Mouse (Mus musculus): ENCODE measurements around the gene Slc25a22. TPM values are rescaled to one million over a fixed set of nuclear protein-coding genes. Genes with fewer than 3 reads are reported as not detected.
A peak's percentile ranks its signal among the peaks of the same experiment; 100 is the strongest.

Gene Slc25a22
- polyA plus RNA-seq, 1 experiment from 2014 or later, result 71.3 TPM

DNA sequence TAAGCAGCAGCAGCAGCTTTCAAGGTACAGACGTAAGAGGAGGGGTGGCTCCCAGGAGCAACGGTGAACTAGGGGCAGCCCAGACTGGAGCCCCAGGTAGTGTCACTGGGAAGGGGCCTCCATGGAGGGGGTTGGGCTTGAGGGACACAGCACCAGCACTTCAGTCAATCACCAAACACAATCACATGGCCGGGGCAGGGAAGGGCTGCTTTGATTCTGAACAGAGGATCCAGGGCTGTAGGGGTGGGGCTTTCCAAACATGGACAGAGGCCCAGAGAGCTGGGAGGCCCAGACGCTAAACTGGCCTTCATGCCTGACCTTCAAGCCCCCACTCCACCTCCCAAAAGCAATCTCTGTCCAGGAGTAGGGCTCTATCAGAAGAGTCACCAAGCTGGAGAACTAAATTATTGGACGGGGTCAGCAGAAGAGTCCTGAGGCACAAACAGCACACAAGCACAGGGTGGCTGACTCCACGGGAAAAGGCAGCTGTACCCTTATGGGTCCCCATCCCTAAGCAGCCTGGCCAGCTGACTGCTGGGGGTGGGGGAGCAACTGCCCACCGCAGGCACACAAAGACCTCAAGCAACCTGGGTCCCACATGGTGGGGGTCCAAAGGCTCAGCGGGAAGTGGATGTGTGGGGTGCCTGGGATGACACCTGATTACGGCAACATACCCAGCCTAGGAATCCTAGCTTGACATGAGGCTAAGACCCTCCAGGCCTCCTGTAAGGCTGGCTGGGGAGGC is 7.7 kb downstream of the Slc25a22 start:
- ATAC-seq, result peak; percentile 19
- H3K9ac ChIP-seq (replicated peaks), result peak overlapping the region; percentile 83
- H3K27me3 ChIP-seq, result no peaks in the 10 kb centered on the region
- peak overlapping the region; percentile 83 for H3K4me2 ChIP-seq (replicated peaks)
- H3K27ac ChIP-seq, result peak overlapping the region; percentile 74; the same call in 1 of the 2 replicates
- no peaks in the 10 kb centered on the region for H3K9me3 ChIP-seq
- WGBS, result 57% methylated on average over 9 of the region's 9 CpGs
- H3K4me1 ChIP-seq (replicated peaks), result peaks cover 52% of the 10 kb centered on the region
- H3K4me3 ChIP-seq (replicated peaks), result peak overlapping the region; percentile 57
- H3K36me3 ChIP-seq, result peaks cover 54% of the 10 kb centered on the region

- peak; percentile 79 for ATAC-seq
These were observed 8.4 kb downstream of the Slc25a22 start, which contains the start of gene Cend1 for GRCm38 (mm10) chr7:141429310-141429709. Gene Cend1 (minus strand): TSS chr7:141429491.

GRCm38 (mm10) chr7:141428701-141429100 is 9.0 kb downstream of the Slc25a22 start:
- Histone ChIP-seq H3K9me3 (no peaks in the 10 kb centered on the region), H3K36me3 (peaks cover 54% of the 10 kb centered on the region), H3K4me1 (replicated peaks) (peaks cover 39% of the 10 kb centered on the region), H3K4me2 (replicated peaks) (peak overlapping the region; percentile 83), H3K27me3 (no peaks in the 10 kb centered on the region), H3K27ac (peak overlapping the region; percentile 74), H3K4me3 (replicated peaks) (peak overlapping the region; percentile 57), H3K9ac (replicated peaks) (peak overlapping the region; percentile 83)
- ATAC-seq, result no peak
- 53% methylated on average over 5 of the region's 5 CpGs for WGBS

More at GRCm38 (mm10) chr7:141429310-141429709, 8.4 kb downstream of the Slc25a22 start, which contains the start of gene Cend1:
- H3K27me3 ChIP-seq, result no peaks in the 10 kb centered on the region
- H3K4me2 ChIP-seq (replicated peaks), result peak within 1 kb of the TSS; percentile 83
- peaks cover 54% of the 10 kb centered on the region for H3K36me3 ChIP-seq
- H3K4me1 ChIP-seq (replicated peaks), result peaks cover 45% of the 10 kb centered on the region
- WGBS, result 1% methylated on average over 19 of the region's 19 CpGs
- peak within 1 kb of the TSS; percentile 83 for H3K9ac ChIP-seq (replicated peaks)
- peak within 1 kb of the TSS; percentile 57 for H3K4me3 ChIP-seq (replicated peaks)
- peak within 1 kb of the TSS; percentile 74 for H3K27ac ChIP-seq
- H3K9me3 ChIP-seq, result no peaks in the 10 kb centered on the region

- peaks cover 23% of the 10 kb centered on the region for H3K4me1 ChIP-seq (replicated peaks)
- 87% methylated on average over 12 of the region's 12 CpGs for WGBS
- ATAC-seq, result no peak
These were observed 10.6 kb downstream of the Slc25a22 start for GRCm38 (mm10) chr7:141426948-141427730.

GRCm38 (mm10) chr7:141423811-141424210 is 13.9 kb downstream of the Slc25a22 start:
- H3K4me2 ChIP-seq (replicated peaks), result no peak overlapping the region
- H3K27me3 ChIP-seq, result 0 out of 2 replicates have a peak, but pooled peaks cover 2% of the 10 kb centered on the region
- H3K36me3 ChIP-seq, result peaks cover 17% of the 10 kb centered on the region; the same call in 1 of the 2 replicates
- ATAC-seq, result no peak
- H3K27ac ChIP-seq, result no peak overlapping the region
- peaks cover 7% of the 10 kb centered on the region for H3K4me1 ChIP-seq (replicated peaks)
- no peak overlapping the region for H3K4me3 ChIP-seq (replicated peaks)
- H3K9me3 ChIP-seq, result no peaks in the 10 kb centered on the region
- 74% methylated on average over 4 of the region's 4 CpGs for WGBS
- no peak overlapping the region for H3K9ac ChIP-seq (replicated peaks)

More at GRCm38 (mm10) chr7:141426948-141427730, 10.6 kb downstream of the Slc25a22 start:
- Histone ChIP-seq H3K27me3 (no peaks in the 10 kb centered on the region), H3K36me3 (peaks cover 38% of the 10 kb centered on the region), H3K4me2 (replicated peaks) (no peak overlapping the region), H3K9ac (replicated peaks) (no peak overlapping the region), H3K27ac (no peak overlapping the region), H3K9me3 (no peaks in the 10 kb centered on the region), H3K4me3 (replicated peaks) (no peak overlapping the region)

GRCm38 (mm10) chr7:141420030-141420702 is 17.5 kb downstream of the Slc25a22 start:
- WGBS, result 83% methylated on average over 9 of the region's 9 CpGs
- ATAC-seq, result no peak
- Histone ChIP-seq H3K4me3 (replicated peaks) (no peak overlapping the region), H3K27ac (no peak overlapping the region), H3K9me3 (no peaks in the 10 kb centered on the region), H3K4me2 (replicated peaks) (no peak overlapping the region), H3K27me3 (0 out of 2 replicates have a peak, but pooled peaks cover 2% of the 10 kb centered on the region), H3K9ac (replicated peaks) (no peak overlapping the region), H3K36me3 (no peaks in the 10 kb centered on the region), H3K4me1 (replicated peaks) (no peaks in the 10 kb centered on the region)

GRCm38 (mm10) chr7:141418970-141419369 is 18.7 kb downstream of the Slc25a22 start:
- no peaks in the 10 kb centered on the region for H3K9me3 ChIP-seq
- H3K27ac ChIP-seq, result no peak overlapping the region
- H3K36me3 ChIP-seq, result no peaks in the 10 kb centered on the region
- H3K9ac ChIP-seq (replicated peaks), result no peak overlapping the region
- H3K4me2 ChIP-seq (replicated peaks), result no peak overlapping the region
- H3K4me3 ChIP-seq (replicated peaks), result no peak overlapping the region
- peaks cover 5% of the 10 kb centered on the region; the same call in 1 of the 2 replicates for H3K4me1 ChIP-seq (replicated peaks)
- 78% methylated on average over 7 of the region's 7 CpGs for WGBS
- no peak for ATAC-seq
- 0 out of 2 replicates have a peak, but pooled peaks cover 2% of the 10 kb centered on the region for H3K27me3 ChIP-seq

DNA sequence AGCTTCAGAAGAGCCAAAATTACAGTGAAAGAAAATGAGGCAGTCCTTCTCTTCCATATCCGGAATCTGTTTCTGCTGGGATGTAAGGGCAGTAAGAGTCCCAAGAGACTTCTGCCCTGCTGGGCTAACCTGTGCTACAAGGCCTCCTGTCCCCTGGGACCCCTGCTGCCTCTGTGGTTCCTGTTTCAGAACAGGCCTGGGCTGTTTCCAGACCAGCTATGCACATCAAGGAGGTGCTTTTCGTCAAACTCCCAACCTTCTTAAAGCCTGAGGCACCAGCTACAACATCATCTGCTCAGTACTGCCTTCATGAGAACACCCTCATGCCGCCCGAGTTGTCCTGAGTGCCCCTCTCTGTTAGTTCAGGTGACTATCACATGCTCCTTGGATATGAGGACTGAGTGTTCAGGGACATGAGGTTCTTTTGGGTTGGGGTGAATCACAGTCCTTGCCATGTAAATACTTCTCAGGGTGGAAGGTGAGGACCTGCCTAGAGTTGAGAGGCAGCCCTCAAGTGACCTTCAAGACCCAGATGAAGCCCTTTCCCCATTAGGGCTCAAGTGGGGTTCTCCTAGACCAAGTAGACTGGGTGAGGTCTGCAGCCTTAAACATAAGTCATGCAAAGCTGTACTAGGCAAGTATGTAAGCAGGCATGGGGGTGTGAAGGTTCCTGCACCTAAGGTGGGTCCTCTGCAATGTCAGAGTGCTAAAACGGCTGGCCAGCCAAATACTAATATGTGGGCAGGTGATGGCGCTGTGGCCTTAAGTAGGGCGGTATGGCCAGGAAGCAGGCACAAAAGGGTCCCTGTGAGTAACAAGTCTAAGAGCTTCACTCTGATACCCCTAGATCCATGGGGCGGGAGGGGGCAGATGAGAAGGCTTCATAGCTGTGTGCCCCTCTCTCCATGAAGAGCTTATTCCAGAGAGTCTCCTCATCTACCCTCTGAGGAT is 19.7 kb downstream of the Slc25a22 start:
- H3K4me1 ChIP-seq (replicated peaks), result peaks cover 10% of the 10 kb centered on the region
- ATAC-seq, result no peak
- H3K4me2 ChIP-seq (replicated peaks), result no peak overlapping the region
- no peak overlapping the region for H3K4me3 ChIP-seq (replicated peaks)
- no peak overlapping the region for H3K27ac ChIP-seq
- whole genome bisulfite sequencing, result 77% methylated on average over 8 of the region's 8 CpGs
- no peaks in the 10 kb centered on the region for H3K36me3 ChIP-seq
- no peak overlapping the region for H3K9ac ChIP-seq (replicated peaks)
- no peaks in the 10 kb centered on the region for H3K9me3 ChIP-seq
- H3K27me3 ChIP-seq, result 0 out of 2 replicates have a peak, but pooled peaks cover 2% of the 10 kb centered on the region

DNA sequence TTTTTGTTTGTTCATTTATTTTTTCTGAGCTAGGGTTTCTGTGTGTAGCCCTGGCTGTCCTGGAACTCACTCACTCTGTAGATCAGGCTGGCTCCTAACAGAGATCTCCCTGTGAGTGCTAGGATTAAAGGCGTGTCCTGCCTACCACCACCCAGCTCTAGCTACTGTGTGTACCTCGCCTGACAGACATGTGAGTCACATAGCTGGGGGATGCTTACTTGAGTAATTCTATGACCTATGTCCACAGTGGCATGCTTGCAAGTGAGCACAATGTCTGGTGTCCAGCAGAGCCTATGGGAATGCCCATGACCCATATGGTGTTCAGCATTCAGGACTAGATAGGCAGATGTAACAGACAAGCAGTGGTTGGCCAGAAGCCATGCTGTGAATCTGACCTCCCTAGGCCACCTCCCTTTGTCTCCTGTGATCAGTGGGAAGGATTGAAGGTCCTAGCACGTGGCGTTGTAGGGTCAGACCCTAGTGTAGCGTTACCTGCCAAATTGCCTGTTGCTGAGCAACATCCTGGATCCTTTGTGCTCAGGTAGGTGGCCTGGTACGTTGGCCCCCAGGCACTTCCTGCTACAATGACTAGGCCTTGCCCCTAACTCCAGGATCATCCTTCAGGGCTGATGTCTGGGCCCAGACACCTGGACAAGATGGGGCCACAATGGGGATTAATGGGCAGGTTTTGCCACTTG is 21.4 kb downstream of the Slc25a22 start:
- Histone ChIP-seq H3K27ac (no peak overlapping the region), H3K4me2 (replicated peaks) (no peak overlapping the region), H3K9ac (replicated peaks) (no peak overlapping the region), H3K27me3 (0 out of 2 replicates have a peak, but pooled peaks cover 2% of the 10 kb centered on the region), H3K4me3 (replicated peaks) (no peak overlapping the region), H3K9me3 (no peaks in the 10 kb centered on the region), H3K36me3 (no peaks in the 10 kb centered on the region), H3K4me1 (replicated peaks) (peaks cover 23% of the 10 kb centered on the region)
- ATAC-seq, result no peak
- WGBS, result 80% methylated on average over 6 of the region's 6 CpGs

DNA sequence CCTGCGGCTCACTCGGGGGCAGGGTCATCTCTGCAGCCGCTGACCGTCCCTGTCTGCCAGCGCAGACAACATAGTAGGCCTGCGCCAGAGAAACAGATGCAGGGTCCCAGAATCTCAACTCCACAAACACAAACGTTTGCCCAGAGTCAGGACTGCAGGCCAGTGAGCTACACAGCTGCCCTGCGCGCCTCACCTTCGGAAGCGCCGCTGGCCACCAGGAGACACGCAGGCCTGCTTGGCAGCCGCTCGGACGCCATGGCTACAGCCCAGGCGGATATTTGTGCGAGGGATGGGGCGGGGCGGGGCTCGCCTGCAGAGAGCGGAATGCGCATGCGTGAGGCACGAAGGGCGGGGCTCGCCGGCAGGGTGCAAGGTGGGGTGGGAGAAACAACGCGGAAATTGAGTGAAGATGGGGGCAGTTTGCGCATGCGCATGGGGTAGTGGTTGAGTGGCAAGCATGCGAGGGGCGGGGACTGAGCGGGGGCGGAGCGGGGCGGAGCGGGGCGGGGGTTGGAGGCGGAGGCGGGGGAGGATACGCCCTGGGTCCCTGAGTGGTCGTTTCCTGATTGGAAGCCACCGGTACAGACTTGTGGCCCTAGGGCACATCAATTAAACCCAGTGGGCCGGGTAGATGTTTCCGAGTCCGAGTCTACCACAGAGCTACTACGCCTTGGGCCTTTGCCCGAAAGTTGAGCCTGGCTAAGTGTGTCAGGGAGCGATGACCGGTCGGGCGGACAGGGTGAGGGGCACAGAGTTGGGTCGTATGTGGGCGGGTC is 23.7 kb downstream of the Slc25a22 start, which contains the start of gene Gatd1:
Gene Gatd1, minus strand, starts transcription at position 328 of the 776 bp plus-strand sequence.
- Histone ChIP-seq H3K9ac (replicated peaks) (peak within 1 kb of the TSS; percentile 93), H3K4me1 (replicated peaks) (peaks cover 26% of the 10 kb centered on the region), H3K27me3 (0 out of 2 replicates have a peak, but pooled peaks cover 1% of the 10 kb centered on the region), H3K36me3 (peaks cover 17% of the 10 kb centered on the region), H3K9me3 (no peaks in the 10 kb centered on the region), H3K4me3 (replicated peaks) (peak within 1 kb of the TSS; percentile 76), H3K4me2 (replicated peaks) (peak within 1 kb of the TSS; percentile 89), H3K27ac (peak within 1 kb of the TSS; percentile 88)
- under 1% methylated on average over 52 of the region's 56 CpGs for WGBS
- ATAC-seq, result peak; percentile 92

Measured in midbrain, embryonic 13.5 days (tissue).